Mouse (Mus musculus) stomach, embryonic 16.5 days (tissue): ENCODE measurements around the gene Coa3. TPM values are rescaled to one million over a fixed set of nuclear protein-coding genes. Genes with fewer than 3 reads are reported as not detected.
A peak's percentile ranks its signal among the peaks of the same experiment; 100 is the strongest.
"Not testable (repeated sequence)": the region's sequence is repeated elsewhere in the genome, so short reads cannot be mapped to it uniquely, and the experiment has no call there.

Experiments
- ATAC-seq: fragments of 200-750 bp; cut with Nextera tagmentation; 2 replicates; pipeline ENCODE4 v1.8.0; 2017; ENCODE audit warnings: moderate number of reproducible peaks, moderate TSS enrichment; ENCODE audit not compliant: insufficient read depth, low FRiP score
- H3K27ac ChIP-seq: fragments of 300-500 bp; sonication (generic); 2 replicates; pipeline ENCODE4 v1.5.1; 2014; ENCODE audit warnings: low read length
- H3K27me3 ChIP-seq: fragments of 300-500 bp; sonication (generic); 2 replicates; pipeline ENCODE4 v1.6.1; 2014; ENCODE audit warnings: low read length, control low read depth, mixed read lengths; ENCODE audit not compliant: control insufficient read depth, insufficient read depth
- H3K36me3 ChIP-seq: fragments of 300-500 bp; sonication (generic); 2 replicates; pipeline ENCODE4 v1.6.1; 2014; ENCODE audit warnings: low read length; ENCODE audit not compliant: control insufficient read depth, insufficient read depth
- H3K4me1 ChIP-seq: fragments of 300-500 bp; sonication (generic); 2 replicates; pipeline ENCODE4 v1.6.1; 2014; ENCODE audit warnings: low read length, control low read depth, mixed read lengths; ENCODE audit not compliant: control insufficient read depth, insufficient read depth
- H3K4me2 ChIP-seq: fragments of 300-500 bp; sonication (generic); 2 replicates; pipeline ENCODE4 v1.6.1; 2014; ENCODE audit warnings: low read depth, low read length, mixed read lengths
- H3K4me3 ChIP-seq: fragments of 300-500 bp; sonication (generic); replicated peaks from 2 replicates; pipeline ENCODE4 v1.5.1; 2014; ENCODE audit warnings: mild to moderate bottlenecking, low read length
- H3K9ac ChIP-seq: fragments of 300-500 bp; sonication (generic); 2 replicates; pipeline ENCODE4 v1.6.1; 2014; ENCODE audit warnings: low read length
- H3K9me3 ChIP-seq: fragments of 300-500 bp; sonication (generic); replicated peaks from 2 replicates; pipeline ENCODE4 v1.6.1; 2016; ENCODE audit warnings: low read length, control low read depth; ENCODE audit not compliant: control insufficient read depth
- WGBS: fragments of 180-500 bp; shearing (Covaris S2); extraction: QIAGEN DNeasy Blood & Tissue Kit; methylation state at CpG from one replicate; pipeline ENCODE4 v1.1.7; 2014; 5-methylcytosine and 5-hydroxymethylcytosine counted together
- polyA plus RNA-seq: library from polyadenylated mRNA; unstranded; fragments of >200 nt; fragmentation: Nextera tagmentation; extraction: Ambion mirVana; gene quantifications from 2 replicates; pipeline ENCODE4 v1.2.1, GENCODE M21; 2015

Gene Coa3
- polyA plus RNA-seq, result 194 and 197 TPM in 2 replicates

DNA sequence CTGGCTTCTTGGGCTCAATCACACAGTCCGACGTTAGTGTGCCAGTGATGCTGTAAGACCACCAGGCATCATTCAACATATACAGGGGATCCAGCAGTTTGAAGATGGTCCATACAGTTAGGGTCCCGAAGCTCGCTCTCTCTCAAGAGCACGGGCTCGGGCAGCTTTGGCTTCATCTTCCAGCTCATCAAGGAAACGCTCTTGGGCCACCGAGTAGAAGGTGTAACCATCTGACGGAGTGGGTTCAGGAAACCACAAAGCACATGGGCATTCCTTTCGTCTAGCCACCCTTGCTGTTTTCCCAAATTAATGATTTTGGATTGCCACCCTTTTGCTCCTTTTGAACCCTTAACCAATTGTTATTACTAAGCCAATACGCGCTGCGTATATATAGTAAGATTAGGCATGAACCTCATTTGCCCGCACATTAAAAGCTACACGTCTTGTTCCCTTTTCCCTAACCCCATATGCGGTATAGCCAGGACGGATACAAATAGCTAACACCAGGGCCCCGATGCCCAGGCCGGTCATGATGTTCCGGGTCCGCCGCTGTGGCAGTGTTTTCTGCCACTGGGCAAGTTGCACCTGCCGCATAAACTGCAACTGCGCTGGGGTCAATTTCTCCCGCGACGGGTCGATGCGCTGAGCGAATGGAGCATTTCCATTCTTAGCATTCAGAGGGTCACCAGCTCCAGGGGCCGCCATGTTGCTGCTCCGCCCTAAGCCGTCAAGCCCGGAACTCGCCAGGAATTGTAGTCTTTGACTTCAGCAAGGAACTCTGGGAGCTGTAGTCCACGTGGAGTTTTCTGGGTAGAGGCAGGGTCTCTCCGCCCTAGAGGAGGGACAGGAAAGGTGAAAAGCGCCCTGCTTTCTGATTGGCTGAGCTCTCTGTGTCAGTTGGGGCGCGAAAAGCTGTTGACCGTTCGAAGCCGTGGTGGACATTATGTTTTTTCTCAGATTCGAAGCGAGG lies at the start of gene Coa3, which contains the start of gene Cntd1:
Gene Coa3, minus strand, starts transcription at position 892 of the 970 bp plus-strand sequence.
Gene Cntd1, plus strand, starts transcription at position 790 of the 970 bp plus-strand sequence.
- Histone ChIP-seq H3K36me3 (no peaks in the 10 kb centered on the region), H3K27me3 (no peaks in the 10 kb centered on the region), H3K27ac (peak within 1 kb of the TSS; percentile 83), H3K9ac (peak within 1 kb of the TSS; percentile 77), H3K4me3 (peak within 1 kb of the TSS; percentile 61), H3K9me3 (no peaks in the 10 kb centered on the region), H3K4me1 (peaks cover 35% of the 10 kb centered on the region), H3K4me2 (peak within 1 kb of the TSS; percentile 88)
- peak; percentile 94 for ATAC-seq
- WGBS, result 6% methylated on average over 45 of the region's 45 CpGs

DNA sequence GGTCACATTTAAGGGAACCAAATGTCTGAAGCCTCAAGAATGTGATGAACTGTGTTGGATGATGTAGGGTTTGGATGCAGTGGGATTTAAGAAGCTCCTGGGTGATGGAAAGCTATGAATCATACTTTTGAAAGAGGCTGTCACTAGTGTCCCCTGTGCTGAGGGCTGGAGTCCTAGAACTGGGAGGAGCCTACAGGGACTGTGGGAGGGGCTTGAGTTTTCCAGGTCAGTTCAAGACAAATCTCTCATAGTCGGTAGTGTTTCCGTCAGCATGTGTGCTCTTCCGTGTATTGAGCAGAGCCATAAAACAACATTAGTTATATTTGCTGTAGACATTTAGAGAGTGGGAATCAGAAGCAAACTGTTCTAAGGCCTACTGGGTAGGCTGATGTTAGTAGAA lies 48.4 kb upstream of the Coa3 start:
- H3K27ac ChIP-seq, result no peak overlapping the region
- H3K4me3 ChIP-seq, result no peak overlapping the region
- peaks cover 5% of the 10 kb centered on the region; the same call in 1 of the 2 replicates for H3K4me1 ChIP-seq
- H3K9ac ChIP-seq, result no peak overlapping the region
- peaks cover 22% of the 10 kb centered on the region; the same call in 1 of the 2 replicates for H3K36me3 ChIP-seq
- H3K9me3 ChIP-seq, result no peaks in the 10 kb centered on the region
- ATAC-seq, result no peak
- WGBS, result 40% methylated on average over 3 of the region's 3 CpGs
- no peaks in the 10 kb centered on the region for H3K27me3 ChIP-seq
- no peak overlapping the region for H3K4me2 ChIP-seq

DNA sequence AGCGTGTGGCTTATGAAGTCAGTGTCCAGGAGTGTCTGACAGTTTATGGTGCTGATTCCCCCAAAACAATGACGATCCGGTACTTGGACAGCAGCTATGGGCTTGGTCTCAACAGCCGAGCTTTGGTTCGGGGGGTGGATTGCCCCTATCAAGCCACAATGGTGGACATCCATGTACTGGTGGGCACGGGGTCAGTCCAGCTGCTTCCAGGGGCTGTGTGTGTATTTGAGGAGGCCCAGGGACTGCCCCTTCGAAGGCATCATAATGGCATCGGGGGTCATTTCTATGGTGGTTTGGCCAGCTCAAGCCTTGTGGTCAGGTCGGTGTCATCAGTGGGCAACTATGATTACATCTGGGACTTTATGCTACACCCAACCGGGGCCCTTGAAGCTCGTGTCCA lies 47.2 kb upstream of the Coa3 start:
- Histone ChIP-seq H3K36me3 (peaks cover 25% of the 10 kb centered on the region), H3K27ac (no peak overlapping the region), H3K9me3 (no peaks in the 10 kb centered on the region), H3K9ac (no peak overlapping the region), H3K27me3 (no peaks in the 10 kb centered on the region), H3K4me3 (no peak overlapping the region), H3K4me2 (no peak overlapping the region), H3K4me1 (peaks cover 5% of the 10 kb centered on the region; the same call in 1 of the 2 replicates)
- no peak for ATAC-seq
- WGBS, result 87% methylated on average over 11 of the region's 11 CpGs

DNA sequence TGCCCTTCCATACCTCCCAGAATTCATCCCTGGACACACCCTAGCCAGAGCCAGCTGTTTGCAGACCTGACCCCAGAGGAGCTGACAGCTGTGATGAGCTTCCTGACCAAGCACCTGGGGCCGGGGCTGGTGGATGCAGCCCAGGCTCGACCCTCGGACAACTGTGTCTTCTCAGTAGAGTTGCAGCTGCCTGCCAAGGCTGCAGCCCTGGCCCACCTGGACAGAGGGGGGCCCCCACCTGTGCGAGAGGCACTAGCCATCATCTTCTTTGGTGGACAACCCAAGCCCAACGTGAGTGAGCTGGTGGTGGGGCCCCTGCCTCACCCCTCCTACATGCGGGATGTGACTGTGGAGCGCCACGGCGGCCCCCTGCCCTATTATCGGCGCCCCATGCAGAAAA lies 46.3 kb upstream of the Coa3 start:
- H3K4me3 ChIP-seq, H3K27me3 ChIP-seq, H3K4me1 ChIP-seq, ATAC-seq, H3K9me3 ChIP-seq, H3K4me2 ChIP-seq, H3K9ac ChIP-seq, H3K27ac ChIP-seq: not testable (repeated sequence)
- H3K36me3 ChIP-seq, result peaks cover 31% of the 10 kb centered on the region
- WGBS, result 92% methylated on average over 11 of the region's 11 CpGs

DNA sequence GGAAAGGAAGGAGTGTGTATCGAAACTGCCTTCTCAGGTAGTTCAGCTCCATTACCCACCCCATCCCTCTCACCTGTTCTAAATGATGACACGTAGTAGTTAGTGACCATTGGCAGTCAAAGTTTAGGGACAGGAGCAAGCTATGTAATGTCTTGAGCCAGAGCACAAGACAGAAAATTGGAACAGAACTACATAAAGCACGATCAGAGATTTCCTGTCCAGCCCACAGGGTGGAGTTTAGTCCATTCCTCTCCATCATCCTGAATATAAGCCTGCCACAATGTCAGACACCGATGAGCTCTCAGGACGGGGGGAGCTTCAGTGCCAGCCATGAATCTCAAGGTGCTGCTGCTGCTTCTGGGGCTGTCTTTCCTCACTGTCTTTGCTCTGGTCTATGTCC lies 45.8 kb upstream of the Coa3 start, which contains the start of gene Aoc2:
Gene Aoc2, plus strand, starts transcription at position 301 of the 400 bp plus-strand sequence.
- Histone ChIP-seq H3K36me3 (peaks cover 31% of the 10 kb centered on the region), H3K9ac (no peak within 1 kb of the TSS), H3K9me3 (no peaks in the 10 kb centered on the region), H3K27ac (no peak within 1 kb of the TSS), H3K4me1 (peaks cover 5% of the 10 kb centered on the region; the same call in 1 of the 2 replicates), H3K4me2 (no peak within 1 kb of the TSS), H3K4me3 (no peak within 1 kb of the TSS), H3K27me3 (no peaks in the 10 kb centered on the region)
- 88% methylated on average over 5 of the region's 5 CpGs for WGBS
- no peak for ATAC-seq

DNA sequence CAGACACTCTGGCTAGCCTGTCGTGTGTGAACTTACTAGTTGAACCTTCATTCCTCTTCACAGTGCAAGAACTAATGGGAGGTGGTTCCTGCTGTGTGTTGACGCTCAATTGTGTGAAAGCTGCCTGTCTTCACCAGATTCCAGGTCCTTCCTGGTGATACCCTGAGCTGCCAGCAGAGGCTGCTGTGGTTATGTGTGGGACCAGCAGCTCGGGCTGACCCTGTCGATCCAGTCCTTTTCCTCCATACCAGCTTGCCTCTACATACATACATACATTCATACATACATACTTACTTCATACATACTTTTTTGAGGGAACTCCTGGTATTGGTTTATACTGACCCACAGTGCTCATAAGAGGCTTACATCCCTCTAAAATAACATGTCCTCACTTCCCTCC lies 44.7 kb upstream of the Coa3 start:
- Histone ChIP-seq H3K36me3 (peaks cover 31% of the 10 kb centered on the region), H3K27ac (no peak overlapping the region), H3K9me3 (no peaks in the 10 kb centered on the region), H3K4me2 (no peak overlapping the region), H3K27me3 (no peaks in the 10 kb centered on the region), H3K9ac (no peak overlapping the region), H3K4me1 (no peaks in the 10 kb centered on the region; the same call in 1 of the 2 replicates), H3K4me3 (no peak overlapping the region)
- WGBS, result 12% methylated on average over 4 of the region's 4 CpGs
- peak; percentile 46; the same call in 1 of the 2 replicates for ATAC-seq

DNA sequence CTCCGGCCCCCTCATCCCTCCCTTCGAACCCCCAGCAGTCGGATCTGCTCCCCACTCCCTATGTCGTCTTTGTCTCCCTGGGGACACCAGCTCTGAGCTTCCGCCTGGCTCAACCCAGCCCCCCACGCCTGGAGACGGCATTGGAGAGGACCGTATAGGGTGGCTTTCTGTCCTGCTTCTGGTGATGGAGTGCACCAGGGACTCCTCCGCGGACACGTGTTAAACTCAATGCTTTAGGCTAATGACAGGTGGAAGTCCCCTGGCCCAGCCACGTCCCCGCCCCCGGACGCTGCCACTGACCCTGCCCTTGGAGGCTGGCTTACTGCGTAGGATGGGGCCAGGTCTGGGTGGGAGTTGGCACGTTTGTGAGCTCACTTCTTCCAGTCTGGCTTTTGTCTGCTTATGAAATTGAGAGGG lies 37.6 kb upstream of the Coa3 start:
- H3K36me3 ChIP-seq, result peaks cover 8% of the 10 kb centered on the region
- H3K4me3 ChIP-seq, result peak overlapping the region; percentile 91
- peak overlapping the region; percentile 82 for H3K27ac ChIP-seq
- H3K9ac ChIP-seq, result peak overlapping the region; percentile 92
- peak overlapping the region; percentile 82 for H3K4me2 ChIP-seq
- no peaks in the 10 kb centered on the region for H3K9me3 ChIP-seq
- peak; percentile 52 for ATAC-seq
- peaks cover 8% of the 10 kb centered on the region for H3K4me1 ChIP-seq
- WGBS, result under 1% methylated on average over 17 of the region's 17 CpGs
- H3K27me3 ChIP-seq, result no peaks in the 10 kb centered on the region

DNA sequence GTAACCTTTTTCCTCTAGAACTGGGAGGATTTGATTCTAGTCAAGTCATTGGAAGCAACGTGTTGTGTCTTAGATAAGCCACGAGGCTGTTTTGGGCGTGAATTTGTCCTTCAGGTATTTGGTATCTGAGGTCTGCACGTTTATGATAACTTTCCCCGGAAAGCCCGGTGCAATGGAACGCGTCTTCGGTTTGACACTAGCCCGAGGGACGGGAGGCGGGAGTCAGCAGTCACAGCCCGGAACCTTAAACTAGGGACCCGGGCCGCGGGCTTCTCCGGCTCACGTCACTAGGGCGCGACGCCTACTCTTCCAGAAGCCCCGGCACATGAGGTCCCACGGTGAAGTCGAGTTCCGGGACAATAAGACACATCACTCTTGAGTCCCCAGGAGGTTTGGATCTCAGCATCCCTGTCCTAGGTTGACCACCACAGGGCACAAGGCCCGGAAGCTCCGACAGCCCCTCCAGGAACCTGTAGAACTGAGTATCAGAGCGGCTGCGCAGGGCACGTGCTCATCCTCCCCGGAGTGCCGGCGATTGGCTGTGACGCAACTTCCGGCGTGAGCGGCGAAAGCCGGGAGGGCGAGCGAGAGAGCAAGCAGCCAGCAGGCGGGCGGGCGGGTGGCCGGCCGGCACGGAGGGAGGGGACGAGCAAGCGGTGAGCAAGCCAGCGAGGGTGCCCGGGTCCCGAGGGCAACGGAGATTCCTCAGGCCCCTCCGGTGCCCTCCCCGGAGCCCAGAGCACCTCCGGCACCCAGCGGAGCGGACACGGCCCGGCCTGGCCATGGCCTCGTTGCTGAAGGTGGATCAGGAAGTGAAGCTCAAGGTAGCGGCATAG lies 37.0 kb upstream of the Coa3 start, which contains the start of gene Psme3:
Gene Psme3, plus strand, starts transcription at position 549 of the 836 bp plus-strand sequence.
- H3K27me3 ChIP-seq, result no peaks in the 10 kb centered on the region

More for the DNA sequence above, 37.0 kb upstream of the Coa3 start, which contains the start of gene Psme3:
- Histone ChIP-seq H3K9me3 (no peaks in the 10 kb centered on the region), H3K9ac (peak within 1 kb of the TSS; percentile 92), H3K4me3 (peak within 1 kb of the TSS; percentile 91), H3K4me2 (peak within 1 kb of the TSS; percentile 82), H3K27ac (peak within 1 kb of the TSS; percentile 82), H3K4me1 (peaks cover 8% of the 10 kb centered on the region), H3K36me3 (peaks cover 4% of the 10 kb centered on the region)
- peak; percentile 91 for ATAC-seq
- under 1% methylated on average over 62 of the region's 62 CpGs for WGBS
